Mouse (Mus musculus) liver, adult 2 months (tissue): ENCODE measurements around the gene Kif26b. TPM values are rescaled to one million over a fixed set of nuclear protein-coding genes. Genes with fewer than 3 reads are reported as not detected.

Experiments
- DNase-seq: peaks from one replicate; pipeline ENCODE4 v3.0.0-alpha.2; 2011; ENCODE audit warnings: low read depth, low spot score; ENCODE audit errors: extremely low read depth
- H3K27ac ChIP-seq: fragments of 200-500 bp; replicated peaks from 2 replicates; pipeline ENCODE4 v1.5.1; 2012; ENCODE audit warnings: low read depth, mild to moderate bottlenecking, control low read depth, inconsistent platforms, low read length; ENCODE audit not compliant: insufficient read depth
- H3K27me3 ChIP-seq: fragments of 200-500 bp; 2 replicates; pipeline ENCODE4 v1.6.1; 2012; ENCODE audit warnings: mild to moderate bottlenecking, moderate library complexity, low read length, inconsistent platforms; ENCODE audit not compliant: control insufficient read depth, insufficient read depth
- H3K36me3 ChIP-seq: fragments of 200-500 bp; 2 replicates; pipeline ENCODE4 v1.6.1; 2012; ENCODE audit warnings: low read length, inconsistent platforms; ENCODE audit not compliant: control insufficient read depth, insufficient read depth
- H3K4me1 ChIP-seq: fragments of 200-500 bp; 2 replicates; pipeline ENCODE4 v1.6.1; 2011; ENCODE audit warnings: low read length; ENCODE audit not compliant: control insufficient read depth, insufficient read depth
- H3K4me3 ChIP-seq: fragments of 200-500 bp; 2 replicates; pipeline ENCODE4 v1.5.1; 2011; ENCODE audit warnings: low read depth, mild to moderate bottlenecking, control low read depth, low read length, moderate library complexity; ENCODE audit not compliant: insufficient read depth
- H3K79me2 ChIP-seq: fragments of 200-500 bp; 2 replicates; pipeline ENCODE4 v1.6.1; 2012; ENCODE audit warnings: inconsistent platforms, mild to moderate bottlenecking, low read length, moderate library complexity; ENCODE audit not compliant: control insufficient read depth, insufficient read depth
- H3K9ac ChIP-seq: fragments of 200-500 bp; 2 replicates; pipeline ENCODE4 v1.6.1; 2012; ENCODE audit warnings: low read depth, mild to moderate bottlenecking, control low read depth, inconsistent platforms, low read length
- CTCF ChIP-seq: fragments of 200-500 bp; IDR thresholded peaks from 2 replicates; pipeline ENCODE4 v1.5.1; 2011; ENCODE audit warnings: low read depth, low read length, control low read depth
- POLR2A ChIP-seq: fragments of 200-500 bp; IDR thresholded peaks from 2 replicates; pipeline ENCODE4 v1.6.1; 2011; ENCODE audit warnings: low read length, control low read depth; ENCODE audit not compliant: insufficient read depth; ENCODE audit errors: extremely low read depth
- WGBS: fragments of 180-500 bp; shearing (Covaris S2); methylation state at CpG from one replicate; pipeline ENCODE4 v1.1.7; 2018; 5-methylcytosine and 5-hydroxymethylcytosine counted together
- polyA plus RNA-seq: library from polyadenylated mRNA; depleted of rRNA; stranded (reverse); fragments of >200 nt; gene quantifications from 2 replicates; pipeline ENCODE4 v1.2.3, GENCODE M21; 2012
- total RNA-seq: library from RNA; depleted of rRNA; stranded (reverse); fragments of >200 nt; gene quantifications from 2 replicates; pipeline ENCODE4 v1.2.3, GENCODE M21; 2014

Kif26b gene
- total and polyA plus RNA-seq, 2 experiments, result 0.10 to 0.28 TPM

DNA sequence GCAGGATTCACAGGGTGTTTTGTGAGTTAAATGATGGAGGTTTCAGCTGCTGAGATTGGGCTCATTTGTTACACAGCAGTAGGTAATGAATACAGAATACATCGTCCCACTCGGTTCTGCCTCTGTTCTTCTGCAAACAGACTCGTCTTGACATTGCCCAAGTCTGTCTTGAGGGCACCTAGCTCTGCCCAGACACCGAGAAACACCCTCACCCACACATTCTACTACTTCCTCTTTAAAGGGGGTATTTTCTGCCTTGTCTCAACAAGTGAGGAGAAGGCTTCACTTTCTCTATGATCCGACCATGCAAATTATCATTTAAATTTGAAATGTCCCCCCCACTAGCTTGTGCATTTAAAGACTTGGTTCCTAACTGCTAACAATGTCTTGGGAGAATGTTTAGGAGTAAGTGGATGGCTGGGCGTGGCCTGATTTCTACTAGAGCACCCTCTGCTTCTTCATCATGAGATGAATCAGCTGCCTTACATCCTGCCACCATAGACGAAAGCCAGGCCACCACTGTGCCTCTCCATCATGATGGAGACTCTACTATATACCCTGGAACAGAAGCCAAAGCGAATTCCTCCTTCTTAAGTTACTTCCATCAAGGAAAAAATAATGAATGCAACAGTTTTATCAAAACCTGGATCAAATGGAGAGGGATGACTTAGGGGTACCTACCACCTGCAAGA is 395.7 kb downstream of the Kif26b start:
- WGBS, result 79% methylated on average over 8 of the region's 8 CpGs
- H3K27me3 ChIP-seq, result no peaks in the 10 kb centered on the region
- H3K36me3 ChIP-seq, result no peaks in the 10 kb centered on the region
- H3K79me2 ChIP-seq, result no peaks in the 10 kb centered on the region
- H3K9ac ChIP-seq, result no peak overlapping the region
- H3K4me1 ChIP-seq, result no peaks in the 10 kb centered on the region
- TF ChIP-seq POLR2A, result no peak
- TF ChIP-seq CTCF, result no peak
- no peak overlapping the region for H3K27ac ChIP-seq
- no peak overlapping the region for H3K4me3 ChIP-seq
- no peak for DNase-seq

DNA sequence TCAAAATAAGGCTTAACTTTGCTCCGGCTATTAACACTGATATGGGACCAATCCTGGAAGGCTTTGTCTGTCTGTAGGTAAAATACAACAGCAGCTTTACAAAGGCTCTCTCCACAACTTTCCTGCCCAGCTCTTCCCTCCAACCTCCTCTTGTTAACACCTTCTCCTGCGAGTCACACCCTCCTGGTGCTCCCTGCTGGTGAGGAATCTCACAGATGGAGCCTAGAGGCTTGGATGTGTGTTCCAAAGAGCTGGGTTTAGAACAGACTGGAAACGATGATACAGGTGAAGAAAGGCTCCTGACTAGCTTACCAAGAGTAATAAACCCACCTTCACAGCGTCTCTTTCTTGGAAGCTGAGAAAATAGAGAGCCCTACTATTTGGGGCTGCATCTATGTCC is 400.6 kb downstream of the Kif26b start:
- no peak overlapping the region for H3K4me3 ChIP-seq
- no peaks in the 10 kb centered on the region for H3K79me2 ChIP-seq
- H3K9ac ChIP-seq, result no peak overlapping the region
- no peaks in the 10 kb centered on the region for H3K36me3 ChIP-seq
- H3K27ac ChIP-seq, result no peak overlapping the region
- TF ChIP-seq POLR2A (no peak), CTCF (no peak)
- WGBS, result 51% methylated on average over 4 of the region's 4 CpGs
- H3K27me3 ChIP-seq, result no peaks in the 10 kb centered on the region
- no peaks in the 10 kb centered on the region for H3K4me1 ChIP-seq
- DNase-seq, result no peak

DNA sequence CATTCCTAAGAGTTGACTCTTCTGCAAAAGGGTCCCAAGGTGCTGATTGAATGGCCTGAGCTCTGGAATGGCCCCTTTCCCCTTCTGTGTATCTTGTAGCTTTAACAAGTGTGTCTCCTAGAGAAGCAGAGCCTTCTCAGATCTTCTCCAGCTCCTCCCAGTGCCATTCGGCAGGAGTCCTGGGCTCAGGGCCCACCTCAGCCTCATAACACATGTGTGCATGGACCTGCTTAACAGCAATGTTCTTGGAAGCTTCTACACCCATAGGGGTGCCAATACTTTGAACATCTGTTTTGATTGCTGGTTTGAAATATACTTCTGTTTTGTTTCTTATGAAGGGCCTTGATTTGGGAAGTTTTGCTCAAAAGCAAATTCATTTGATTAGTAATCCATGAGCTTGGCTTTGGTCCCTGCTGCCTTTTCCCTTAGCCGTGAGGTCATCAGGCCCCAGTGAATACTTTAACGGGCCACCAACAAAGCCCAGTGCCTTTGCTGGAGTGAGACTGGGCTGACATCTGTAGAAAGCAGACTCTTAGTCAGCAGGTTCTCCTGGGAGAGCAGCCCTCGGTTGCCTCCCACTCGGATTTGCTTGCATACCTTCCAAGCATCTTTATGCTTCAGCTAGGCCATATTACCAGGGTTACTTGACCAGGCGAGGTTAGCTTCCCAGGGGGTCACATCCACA is 405.2 kb downstream of the Kif26b start:
- peaks cover 6% of the 10 kb centered on the region for H3K4me1 ChIP-seq
- TF ChIP-seq POLR2A (no peak), CTCF (no peak)
- WGBS, result 91% methylated on average over 6 of the region's 6 CpGs

DNA sequence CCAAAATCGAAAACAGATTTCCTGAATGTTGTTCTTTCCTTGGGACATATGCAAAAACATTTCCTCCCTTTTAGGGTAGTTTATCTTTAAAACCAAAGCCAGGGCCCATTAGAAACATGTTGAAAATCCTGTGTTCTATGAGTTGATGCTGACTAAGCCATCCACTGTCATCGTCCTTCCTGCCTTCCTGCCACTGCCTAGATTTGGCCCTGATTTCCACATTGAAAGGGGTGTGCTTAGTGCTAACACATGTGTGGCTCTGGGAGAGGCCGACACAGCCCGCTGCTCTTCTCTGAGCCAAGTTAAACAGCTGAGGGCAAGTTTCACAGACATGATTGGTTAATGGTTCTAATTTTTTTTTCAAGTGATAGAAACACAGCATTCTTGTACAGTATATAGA is 407.5 kb downstream of the Kif26b start:
- Histone ChIP-seq H3K27ac (no peak overlapping the region), H3K27me3 (no peaks in the 10 kb centered on the region), H3K4me3 (no peak overlapping the region), H3K36me3 (no peaks in the 10 kb centered on the region), H3K4me1 (peaks cover 6% of the 10 kb centered on the region), H3K79me2 (no peaks in the 10 kb centered on the region), H3K9ac (no peak overlapping the region)
- TF ChIP-seq POLR2A, result no peak
- no peak for TF ChIP-seq CTCF
- WGBS, result 18% methylated on average over 4 of the region's 4 CpGs
- DNase-seq, result peak; percentile 75

More for the DNA sequence above, 405.2 kb downstream of the Kif26b start:
- DNase-seq, result no peak
- H3K27me3 ChIP-seq, result no peaks in the 10 kb centered on the region
- H3K79me2 ChIP-seq, result no peaks in the 10 kb centered on the region
- no peak overlapping the region for H3K27ac ChIP-seq
- H3K4me3 ChIP-seq, result no peak overlapping the region
- no peaks in the 10 kb centered on the region for H3K36me3 ChIP-seq
- H3K9ac ChIP-seq, result no peak overlapping the region

DNA sequence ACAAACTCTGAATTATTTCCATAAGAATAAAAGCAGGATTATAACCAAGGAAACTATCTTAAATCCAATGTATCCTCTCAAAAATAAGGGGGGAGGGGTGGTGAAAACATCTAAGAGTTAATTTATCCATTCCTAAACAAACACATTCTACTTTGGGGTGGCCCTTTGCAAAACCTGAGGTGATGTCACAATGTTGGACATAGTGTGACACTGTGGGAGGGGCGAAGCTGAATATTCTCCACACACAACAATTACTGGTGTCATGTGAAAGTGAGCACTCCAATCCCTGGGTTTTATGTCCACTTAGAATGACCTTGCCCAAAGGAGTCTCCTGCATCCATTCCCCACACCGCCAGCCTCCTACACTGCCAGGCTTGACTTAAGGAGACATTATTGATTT is 408.1 kb downstream of the Kif26b start:
- no peak overlapping the region for H3K4me3 ChIP-seq
- no peak overlapping the region for H3K9ac ChIP-seq
- H3K4me1 ChIP-seq, result peaks cover 6% of the 10 kb centered on the region
- no peaks in the 10 kb centered on the region for H3K36me3 ChIP-seq
- no peak overlapping the region for H3K27ac ChIP-seq
- DNase-seq, result no peak
- H3K79me2 ChIP-seq, result no peaks in the 10 kb centered on the region
- H3K27me3 ChIP-seq, result no peaks in the 10 kb centered on the region
- 84% methylated on average over 2 of the region's 2 CpGs for WGBS
- TF ChIP-seq CTCF, result no peak
- no peak for TF ChIP-seq POLR2A

DNA sequence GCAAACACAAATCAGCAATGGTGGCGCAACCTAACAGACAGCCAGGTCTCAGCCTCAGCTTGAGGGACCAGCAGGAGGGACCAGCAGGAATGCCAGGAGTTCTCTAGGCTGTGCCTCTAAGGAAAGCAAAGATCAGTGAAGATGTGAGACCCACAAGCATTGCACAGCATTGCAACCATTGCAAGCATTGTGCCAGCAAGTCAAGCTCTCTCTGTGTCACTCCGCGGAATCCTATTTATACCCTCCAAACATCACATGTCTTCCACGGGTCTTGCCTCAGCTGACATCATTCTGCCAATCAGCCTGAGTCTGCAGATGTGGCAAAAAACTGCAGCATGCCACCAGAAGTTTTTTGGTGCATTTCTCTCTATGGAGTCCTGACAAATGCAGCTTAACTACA is 411.4 kb downstream of the Kif26b start:
- H3K27me3 ChIP-seq, result no peaks in the 10 kb centered on the region
- H3K4me3 ChIP-seq, result no peak overlapping the region
- no peaks in the 10 kb centered on the region for H3K36me3 ChIP-seq
- peaks cover 6% of the 10 kb centered on the region for H3K4me1 ChIP-seq
- TF ChIP-seq CTCF, result no peak
- no peak for TF ChIP-seq POLR2A
- H3K79me2 ChIP-seq, result no peaks in the 10 kb centered on the region
- no peak overlapping the region for H3K9ac ChIP-seq
- no peak overlapping the region for H3K27ac ChIP-seq
- 87% methylated on average over 4 of the region's 4 CpGs for WGBS
- DNase-seq, result no peak
